Mouse (Mus musculus): ENCODE measurements around the gene Rspo1. TPM values are rescaled to one million over a fixed set of nuclear protein-coding genes. Genes with fewer than 3 reads are reported as not detected.
"Not testable (repeated sequence)": the region's sequence is repeated elsewhere in the genome, so short reads cannot be mapped to it uniquely, and the experiment has no call there.

The Rspo1 gene
- total RNA-seq (2021), result 1 to 10 TPM; 8.2 to 8.3 TPM
- long read RNA-seq, transcript Rspo1-201 (6 exons, 1,834 nt), result major isoform, 16 of 17 reads
- long read RNA-seq, partial matches to known transcripts, result 0 of 17 reads
- long read RNA-seq, other reads (novel, unspliced or antisense), result 1 of 17 reads

DNA sequence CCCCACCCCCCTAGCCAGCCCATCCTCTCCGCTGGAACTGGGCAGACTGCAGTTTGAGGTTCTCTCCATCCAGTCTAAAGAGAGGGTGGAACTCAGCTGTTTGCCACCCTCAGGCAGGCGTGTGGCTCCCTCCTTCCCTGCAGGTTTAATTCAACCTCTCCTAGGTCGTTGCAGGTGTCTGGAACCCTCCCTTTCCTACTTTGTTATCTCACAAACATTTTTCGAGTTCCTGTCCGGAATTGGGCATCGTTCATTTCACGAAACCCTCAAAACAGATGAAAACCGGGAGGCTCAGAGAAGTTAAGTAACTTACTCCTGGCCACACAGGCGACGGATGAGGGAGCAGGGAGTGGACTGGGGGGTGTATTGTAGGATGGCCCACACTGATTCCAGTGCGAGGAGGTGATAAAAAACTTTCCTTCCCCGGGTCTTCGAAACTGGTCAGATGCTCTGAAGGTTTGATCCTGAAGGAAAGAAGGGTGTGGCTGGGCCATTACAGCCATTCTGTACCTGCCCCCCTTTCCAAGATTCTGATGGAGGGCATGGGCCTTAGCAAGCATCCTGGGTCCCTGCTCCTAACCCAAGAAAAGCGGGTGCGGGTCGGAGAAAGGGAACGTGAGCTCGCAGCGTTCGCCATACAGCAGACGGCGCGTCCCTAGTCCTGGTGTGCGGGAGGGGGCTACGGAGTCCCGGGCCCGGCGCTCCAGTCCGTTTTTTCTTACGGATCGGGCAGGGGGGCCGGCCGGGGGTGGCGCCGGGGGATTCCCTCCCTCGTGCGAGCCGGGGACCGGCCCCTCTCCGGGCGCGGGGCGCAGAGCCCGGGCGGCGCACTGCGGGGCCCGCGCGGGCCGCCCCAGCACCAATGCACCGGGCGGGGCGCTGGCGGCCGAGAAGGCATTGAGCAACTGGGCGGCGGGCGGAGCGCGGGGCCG is at the start of gene Rspo1:
Gene Rspo1, plus strand, starts transcription at position 760 of the 932 bp plus-strand sequence.
- no peak for DNase-seq (ENCODE audit: low spot score in 2 of 2)

DNA sequence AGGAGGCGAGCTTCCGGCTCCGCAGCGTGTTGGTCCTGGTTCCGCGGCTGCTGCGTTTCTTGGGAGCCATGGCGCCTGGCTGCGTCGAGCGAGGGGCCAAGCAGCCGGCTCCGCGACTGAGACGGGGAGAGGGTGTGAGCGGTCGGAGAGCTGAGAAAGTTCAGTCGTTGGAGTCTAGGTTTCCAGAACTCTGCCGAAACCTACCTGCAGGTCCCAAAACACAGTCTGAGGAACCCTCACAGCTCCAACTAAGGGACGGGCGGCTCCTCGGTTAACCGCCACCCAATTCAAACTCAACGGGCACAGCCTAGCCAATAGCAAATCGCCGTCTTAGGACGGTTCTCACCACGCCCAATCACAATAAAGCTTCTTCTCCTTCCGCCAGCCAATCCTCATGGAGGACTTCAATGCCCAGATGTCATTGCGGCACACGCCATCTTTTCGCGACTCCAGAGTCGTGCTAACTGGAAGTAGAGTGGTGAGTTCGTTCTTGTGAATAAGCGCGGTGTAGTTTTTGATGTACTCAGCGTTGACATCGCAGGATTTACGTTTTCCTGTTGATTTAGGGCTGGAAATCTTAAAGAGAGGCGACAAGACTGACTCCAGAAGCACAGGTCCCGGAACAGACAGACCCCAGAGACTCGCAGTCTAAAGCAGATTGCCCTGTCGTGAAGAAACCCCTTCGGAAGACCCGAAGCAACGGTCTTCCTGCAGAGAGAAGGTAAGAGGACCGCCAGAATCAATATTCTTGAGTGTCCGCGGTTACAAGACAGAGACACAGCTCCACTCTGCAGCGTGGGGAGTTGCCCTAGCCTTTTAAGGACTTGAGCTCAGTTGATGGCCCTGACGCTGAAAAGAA is 49.4 kb upstream of the Rspo1 start, which contains the start of gene 9930104L06Rik:
Gene 9930104L06Rik, plus strand, starts transcription at position 436 of the 859 bp plus-strand sequence.
- DNase-seq (ENCODE audit: low spot score in 2 of 2), result peak; percentile 94 to 98

DNA sequence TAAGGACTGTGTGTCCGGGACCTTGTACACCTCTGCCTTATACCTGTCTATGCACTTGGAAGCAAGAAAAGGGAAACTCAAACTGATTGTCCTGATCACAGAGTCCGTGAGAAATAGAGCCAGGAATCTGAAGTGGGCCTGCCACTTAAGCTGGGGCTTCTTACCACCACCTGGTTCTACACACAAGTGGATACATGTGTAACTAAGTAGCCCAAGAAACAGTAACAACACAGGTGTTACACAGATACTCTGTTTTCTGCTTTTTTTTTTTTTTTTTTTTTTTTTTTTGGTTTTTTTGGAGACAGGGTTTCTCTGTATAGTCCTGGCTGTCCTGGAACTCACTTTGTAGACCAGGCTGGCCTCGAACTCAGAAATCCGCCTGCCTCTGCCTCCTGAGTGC is 47.0 kb upstream of the Rspo1 start, which contains the start of gene Cdca8:
Gene Cdca8, minus strand, starts transcription at position 101 of the 400 bp plus-strand sequence.
- not testable (repeated sequence) for DNase-seq (ENCODE audit: low spot score in 2 of 2)

DNA sequence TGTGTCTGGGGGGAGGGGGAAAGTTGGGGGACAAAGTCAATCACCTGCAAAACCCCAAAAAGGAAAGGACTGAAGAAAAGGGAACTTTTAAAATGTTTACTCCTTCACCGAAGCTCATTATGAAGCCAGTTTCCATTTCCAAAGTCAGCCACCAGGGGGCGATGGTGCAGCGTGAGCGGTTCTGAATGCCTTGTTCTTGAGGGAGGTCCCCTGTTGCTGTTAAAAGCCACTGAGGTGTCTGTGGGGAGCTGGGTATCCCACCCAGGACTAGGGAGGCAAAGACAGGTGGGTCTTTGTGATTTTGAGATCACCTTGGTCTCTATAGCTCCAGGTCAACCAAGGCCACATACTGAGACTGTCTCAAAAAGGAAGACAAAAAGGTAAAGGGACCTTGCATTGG is 43.2 kb upstream of the Rspo1 start:
- peak; percentile 56 to 88 for DNase-seq (ENCODE audit: low spot score in 2 of 2)

DNA sequence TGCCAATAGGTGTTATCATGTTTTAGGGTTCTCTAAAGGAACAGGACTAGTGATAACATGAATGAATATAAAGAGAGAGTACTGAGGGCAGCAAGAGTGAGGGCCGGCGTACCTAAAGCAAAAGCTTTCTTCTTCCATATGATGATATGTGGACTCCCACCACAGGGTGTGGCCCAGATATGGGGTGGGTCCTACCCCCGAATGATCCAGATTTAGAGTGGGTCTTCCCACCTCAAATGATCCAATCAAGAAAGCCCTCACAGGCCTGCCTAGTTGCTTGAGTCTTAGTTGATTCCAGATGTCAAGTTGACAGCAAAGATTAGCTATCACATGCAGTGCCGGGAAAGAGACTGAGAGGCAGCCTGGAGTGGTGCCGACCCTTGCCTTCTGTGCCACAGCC is 42.4 kb upstream of the Rspo1 start:
- DNase-seq (ENCODE audit: low spot score in 2 of 2), result no peak

DNA sequence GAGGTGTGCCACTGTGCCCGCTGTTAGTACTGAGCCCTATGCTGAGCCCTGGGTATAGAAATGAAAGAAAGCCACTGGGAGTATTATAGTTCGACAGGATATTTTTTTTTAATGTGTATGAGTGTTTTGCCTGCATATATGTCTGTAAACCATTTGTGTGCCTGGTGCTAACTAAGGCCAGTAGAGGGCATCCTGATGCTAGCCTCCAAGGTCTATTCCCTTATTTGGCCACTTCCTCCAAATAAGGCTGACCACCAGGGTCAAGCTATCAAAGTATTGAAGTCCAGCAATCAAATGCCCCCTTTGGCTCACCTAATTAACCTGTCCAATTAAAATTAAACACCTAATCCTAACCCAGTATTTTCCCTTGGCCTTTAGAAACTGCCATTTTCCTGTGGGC is 41.3 kb upstream of the Rspo1 start:
- DNase-seq (ENCODE audit: low spot score in 2 of 2), result no peak

DNA sequence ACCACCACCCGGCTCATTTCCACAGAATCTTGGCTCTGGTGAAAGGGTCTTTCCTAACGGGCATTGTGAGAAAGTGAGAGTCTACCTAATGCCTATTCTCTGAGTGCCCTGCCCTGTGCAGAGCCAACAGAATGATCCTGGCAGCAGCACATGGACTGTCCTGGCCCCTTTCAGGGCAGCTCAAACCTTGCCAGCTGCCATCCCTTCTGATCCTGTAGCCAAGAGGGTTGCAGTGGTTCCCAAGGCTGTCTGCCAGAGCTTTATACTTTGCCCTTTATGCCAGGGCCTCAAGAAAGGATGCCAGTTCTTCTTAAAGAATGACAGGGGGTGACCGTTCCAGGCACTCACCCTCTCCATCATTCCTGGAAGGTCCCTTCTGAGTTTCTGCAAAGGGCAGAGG is 36.7 kb upstream of the Rspo1 start:
- no peak for DNase-seq (ENCODE audit: low spot score in 2 of 2)

DNA sequence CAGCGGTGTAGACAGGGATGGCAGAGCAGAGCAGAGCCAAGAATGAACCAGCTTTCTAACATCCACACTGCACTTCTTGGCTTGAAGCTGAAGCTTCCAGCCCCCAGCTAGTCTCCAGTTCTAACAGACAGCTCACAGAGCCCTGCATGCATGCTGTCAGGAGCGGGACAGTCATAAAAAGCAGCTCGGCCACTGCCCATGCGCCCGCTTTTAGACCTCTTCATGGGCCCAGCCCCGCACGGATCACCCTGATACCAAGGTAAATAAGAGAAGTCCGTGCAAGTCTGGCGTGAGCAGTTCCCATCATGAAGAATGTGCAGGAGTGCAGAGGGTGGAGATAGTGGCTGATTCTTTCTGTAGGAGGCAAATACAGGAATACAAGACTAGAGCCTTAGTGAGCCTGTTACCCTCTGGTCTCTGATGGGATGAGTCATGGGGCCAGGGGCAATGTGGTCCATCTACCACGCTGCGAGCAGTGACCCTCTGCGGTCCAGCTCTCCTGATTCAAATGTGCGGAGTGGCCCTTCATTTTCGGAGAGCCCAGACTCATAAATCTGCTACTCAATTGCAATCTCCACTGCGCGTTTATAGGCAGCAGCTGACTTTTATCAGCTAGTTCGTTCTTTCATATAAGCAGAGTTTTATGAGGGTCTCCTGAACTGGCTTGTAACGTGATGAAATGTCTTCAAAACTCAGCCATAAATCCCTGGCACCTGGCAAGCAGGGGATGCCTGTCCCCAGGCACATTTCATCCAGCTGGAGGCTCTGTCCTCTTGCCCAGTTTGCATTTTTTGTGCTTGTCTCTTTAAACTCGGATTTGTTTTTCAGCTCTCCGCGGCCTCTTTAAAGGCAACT is 35.8 kb upstream of the Rspo1 start:
- DNase-seq (ENCODE audit: low spot score in 2 of 2), result no peak

DNA sequence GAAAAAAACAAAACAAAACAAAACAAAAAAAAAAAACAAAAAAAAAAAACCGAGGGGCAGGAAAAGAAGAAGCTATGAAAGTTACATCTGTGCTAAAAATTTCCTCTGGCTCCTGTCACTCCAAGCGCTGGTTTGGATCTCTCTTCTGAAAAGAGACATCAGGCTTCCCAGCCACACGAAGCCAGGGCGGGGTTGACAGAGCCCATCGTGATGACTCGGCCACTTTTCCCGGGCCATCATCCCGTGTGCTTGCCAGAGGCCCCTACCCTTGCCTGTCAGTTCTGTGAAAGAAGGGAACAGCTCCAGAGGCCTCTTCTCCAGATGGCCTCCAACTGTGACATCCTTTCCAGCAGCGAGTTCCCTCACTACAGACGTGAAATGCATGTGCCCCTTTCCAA is 35.2 kb upstream of the Rspo1 start:
- no peak for DNase-seq (ENCODE audit: low spot score in 2 of 2)

DNA sequence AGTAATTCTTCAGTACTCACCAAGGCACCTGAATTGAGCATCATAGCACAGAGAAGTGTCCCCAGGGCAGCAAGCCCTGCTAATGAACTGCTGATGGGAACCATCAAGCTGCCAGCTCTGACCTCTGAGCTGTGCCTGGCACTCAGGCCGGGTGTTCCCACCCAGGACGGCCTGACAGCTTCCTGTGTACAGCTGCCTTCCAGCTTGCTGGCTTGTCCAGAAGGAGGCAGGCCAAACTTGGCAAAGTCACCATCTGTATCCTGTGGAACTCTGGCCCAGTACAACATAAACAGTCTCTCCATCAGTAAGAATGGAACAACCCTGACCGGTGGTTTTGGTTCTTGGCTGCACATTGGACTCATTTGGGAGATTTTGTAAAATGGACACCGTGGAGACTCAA is 32.7 kb upstream of the Rspo1 start:
- DNase-seq (ENCODE audit: low spot score in 2 of 2), result no peak

DNA sequence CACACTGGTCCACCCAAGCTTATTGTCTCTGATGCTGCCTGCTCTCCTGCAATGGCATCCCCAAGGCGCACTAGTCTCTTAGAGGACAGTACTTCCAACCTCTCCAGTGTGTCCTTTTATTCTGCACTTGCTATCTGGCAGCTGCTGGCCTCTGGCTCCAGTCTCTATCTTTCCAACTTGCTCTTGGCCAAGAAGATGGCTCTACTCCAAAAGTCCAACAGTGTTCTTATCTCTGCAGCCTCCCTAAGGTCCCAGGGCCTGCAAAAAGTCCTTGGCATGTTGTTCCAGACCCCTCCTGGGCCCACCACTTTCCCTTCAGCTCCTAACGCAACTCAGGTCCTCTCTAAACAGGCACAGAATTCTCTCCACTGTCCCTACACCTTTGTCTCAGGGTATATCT is 28.9 kb upstream of the Rspo1 start:
- no peak for DNase-seq (ENCODE audit: low spot score in 2 of 2)

DNA sequence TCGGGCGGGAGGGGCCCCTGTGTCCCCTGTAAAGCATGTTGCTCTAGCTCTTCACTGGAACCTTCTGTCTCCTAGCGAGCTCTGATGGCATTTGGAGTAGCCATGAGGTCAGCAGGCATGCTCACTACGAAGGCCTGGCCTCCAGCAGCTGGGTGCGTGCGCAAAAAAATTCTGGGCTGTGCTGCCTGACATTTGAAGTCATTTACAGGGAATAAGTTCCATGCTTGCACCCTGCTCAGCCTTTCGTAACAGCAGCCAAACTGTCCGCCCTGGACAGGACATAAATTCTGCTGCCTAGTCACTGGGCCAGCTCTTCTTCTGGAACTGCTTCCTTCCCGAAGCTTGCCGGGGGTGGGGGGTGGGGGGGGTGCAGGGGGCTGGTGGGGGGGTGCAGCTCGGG is 27.2 kb upstream of the Rspo1 start:
- DNase-seq (ENCODE audit: low spot score in 2 of 2), result no peak

DNA sequence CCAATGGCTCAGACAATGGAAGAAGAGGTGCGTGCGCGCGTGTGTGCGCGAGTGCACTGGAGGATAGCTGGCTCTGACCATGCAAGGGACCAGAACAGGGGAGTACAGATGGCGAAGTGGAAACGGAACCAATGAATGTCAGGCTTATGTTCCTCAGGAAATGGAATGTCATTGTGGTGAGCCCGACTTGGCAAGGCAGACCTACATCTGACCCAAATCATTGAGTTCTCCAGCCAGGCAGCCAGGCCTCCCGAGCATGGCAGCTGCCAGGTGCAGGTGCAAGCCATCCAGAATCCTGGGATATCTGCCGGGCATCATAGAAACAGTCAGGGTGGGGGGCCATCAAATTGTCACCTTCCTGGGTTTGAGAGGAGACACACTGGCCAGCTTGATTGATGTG is 25.3 kb upstream of the Rspo1 start:
- DNase-seq (ENCODE audit: low spot score in 2 of 2), result no peak

DNA sequence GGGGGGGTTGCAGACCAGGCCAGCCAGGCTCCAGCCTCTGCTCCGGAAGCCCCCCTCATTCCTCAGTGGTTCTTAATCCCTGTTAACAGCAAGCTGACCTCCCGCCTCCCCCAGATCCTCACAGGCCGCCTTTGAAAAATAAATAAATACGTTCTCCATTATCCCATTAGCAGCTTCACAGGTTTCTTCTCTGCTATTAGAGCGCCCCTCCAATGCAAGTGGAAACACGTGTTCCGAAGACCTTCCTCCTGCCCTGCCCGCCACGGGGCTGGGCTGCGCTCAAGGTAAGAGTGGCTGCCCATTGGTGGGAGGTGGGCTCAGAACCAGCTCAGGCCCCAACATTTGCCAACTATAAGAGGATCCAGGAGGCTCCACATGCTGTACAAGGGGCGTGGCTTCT is 23.7 kb upstream of the Rspo1 start:
- no peak for DNase-seq (ENCODE audit: low spot score in 2 of 2)

DNA sequence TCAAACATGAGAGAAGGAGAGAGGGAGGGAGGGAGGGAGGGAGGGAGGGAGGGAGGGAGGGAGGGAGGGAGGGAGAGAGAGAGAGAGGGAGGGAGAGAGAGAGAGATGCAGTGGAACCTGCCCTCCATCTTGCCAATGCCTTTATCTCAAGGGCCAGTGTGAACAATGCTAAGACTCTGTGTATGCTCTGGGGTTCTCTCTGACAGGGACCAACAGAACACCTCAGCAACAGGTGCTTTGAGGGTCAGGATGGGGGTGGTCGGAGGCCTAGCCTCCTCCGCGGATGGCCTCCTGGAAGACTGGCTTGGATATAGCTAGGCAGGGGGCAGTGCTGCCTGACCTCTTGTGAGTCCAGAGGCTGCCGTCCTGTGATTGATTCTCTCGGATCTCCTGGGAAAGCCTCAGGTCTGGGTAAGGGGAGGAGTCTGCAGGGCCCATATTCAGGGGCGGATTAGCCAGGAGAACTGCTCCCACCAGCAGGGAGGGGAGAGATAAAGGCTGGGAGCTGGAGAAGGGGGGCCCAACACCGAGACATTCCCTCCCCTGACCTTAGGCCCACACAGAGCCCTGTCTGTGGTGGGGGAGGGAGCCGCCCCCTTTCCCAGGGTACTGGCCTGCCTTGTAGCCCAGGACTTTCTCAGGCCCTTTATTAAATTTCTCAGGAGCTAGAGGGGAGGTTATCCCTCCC is 21.2 kb upstream of the Rspo1 start:
- DNase-seq (ENCODE audit: low spot score in 2 of 2), result no peak

DNA sequence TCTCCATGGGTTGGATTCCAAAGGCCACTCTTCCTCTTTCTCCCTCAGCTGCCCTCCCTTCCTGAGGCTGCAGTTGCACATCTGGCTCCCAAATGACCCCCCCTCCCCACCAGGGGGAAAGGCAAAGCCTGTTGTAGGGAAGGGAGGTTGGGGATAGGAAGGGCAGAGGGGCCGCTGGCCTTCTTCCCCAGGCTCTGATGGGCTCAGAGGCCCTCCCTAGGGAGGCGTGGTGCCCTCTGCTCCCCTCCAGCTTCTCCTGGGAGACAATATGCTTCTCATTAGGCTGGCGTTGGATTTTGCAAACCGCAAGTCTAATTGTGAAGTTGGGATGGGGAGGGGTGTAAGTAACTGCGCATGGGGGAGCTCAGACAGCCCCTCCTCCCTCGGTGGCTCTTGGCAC is 17.5 kb upstream of the Rspo1 start:
- DNase-seq (ENCODE audit: low spot score in 2 of 2), result no peak

DNA sequence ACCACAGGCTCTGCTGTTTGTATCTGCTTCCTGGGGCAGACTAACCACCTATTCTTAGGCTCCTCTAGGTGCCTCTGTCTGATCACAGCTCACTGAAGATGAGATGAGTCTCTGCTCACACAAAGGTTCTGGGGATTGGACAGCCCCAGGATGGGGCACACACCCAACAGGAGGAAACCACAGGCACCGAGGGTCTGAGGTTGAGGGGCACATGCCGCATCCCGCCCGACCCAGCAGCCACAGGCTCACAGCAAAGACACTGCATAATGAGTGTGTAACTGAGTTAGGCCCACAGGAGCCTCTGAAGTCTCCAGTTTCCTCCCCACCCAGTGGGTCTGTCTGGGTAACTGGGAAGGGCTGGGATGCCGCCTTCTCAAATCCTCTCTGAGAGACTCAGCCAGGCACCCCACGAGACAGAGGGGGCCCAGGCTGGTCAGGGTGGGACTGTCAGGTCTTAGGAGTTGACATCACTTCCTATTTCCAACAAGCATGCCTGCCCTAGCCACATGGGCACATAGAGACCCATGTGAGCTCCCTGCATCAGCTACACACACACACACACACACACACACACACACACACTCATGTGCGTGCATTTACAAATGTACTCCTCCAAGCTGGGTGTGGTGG is 16.9 kb upstream of the Rspo1 start:
- DNase-seq (ENCODE audit: low spot score in 2 of 2), result no peak

DNA sequence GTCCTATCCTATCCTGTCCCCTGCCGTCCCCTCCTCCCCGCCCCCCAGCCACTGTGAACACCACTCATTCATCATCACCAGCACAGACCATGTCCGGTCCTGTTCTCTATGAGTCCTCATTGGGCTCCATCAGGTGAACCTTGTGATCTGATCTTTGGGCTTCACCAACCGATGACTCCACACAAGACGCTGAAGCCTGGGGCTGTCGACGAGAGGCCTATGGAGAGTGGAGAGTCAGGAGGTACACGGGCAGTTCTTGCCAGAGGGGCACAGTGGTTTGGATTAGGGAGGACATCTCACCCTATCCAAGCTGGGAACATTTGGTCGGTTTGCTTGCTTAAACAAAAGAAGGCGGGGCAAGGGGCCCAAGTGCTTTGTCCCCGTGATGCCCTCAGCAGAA is 16.0 kb upstream of the Rspo1 start:
- DNase-seq (ENCODE audit: low spot score in 2 of 2), result no peak

DNA sequence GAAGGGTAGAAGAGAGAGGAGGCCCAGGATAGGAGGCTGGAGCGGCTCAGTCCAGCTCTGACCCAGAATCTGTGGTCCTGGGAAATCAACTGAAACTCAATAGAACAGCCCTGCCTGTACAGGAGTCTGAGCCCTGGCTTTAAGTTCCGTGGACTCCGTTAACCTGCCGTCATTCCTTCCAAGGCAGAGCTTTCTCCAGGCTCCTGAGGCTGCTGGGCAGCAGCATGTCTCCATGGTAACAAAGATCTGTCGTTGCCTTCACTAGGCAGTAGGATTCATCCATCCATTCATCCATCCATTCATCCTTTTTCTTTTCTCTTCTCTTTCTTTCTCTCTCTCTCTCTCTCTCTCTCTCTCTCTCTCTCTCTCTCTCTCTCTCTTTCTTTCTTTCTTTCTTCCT is 15.6 kb upstream of the Rspo1 start:
- DNase-seq (ENCODE audit: low spot score in 2 of 2), result no peak

DNA sequence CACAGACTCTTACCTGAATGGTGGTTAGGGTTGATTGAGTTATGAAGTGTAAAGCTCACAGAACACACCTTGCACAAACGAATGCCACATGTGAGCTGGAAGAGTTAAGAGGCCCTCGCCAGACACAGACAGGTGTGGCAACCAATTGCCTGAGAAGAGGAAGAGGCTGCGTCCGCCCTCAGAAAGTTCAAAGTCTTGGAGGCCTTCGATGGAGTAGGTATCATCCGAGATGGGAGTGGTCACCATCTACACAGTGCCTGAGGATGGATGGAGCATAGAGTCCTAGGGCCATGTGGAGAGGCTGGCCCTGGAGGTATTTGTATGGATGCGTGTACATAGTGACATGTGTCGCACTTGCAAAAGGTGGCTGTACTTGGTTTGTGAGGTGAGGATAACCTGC is 15.1 kb upstream of the Rspo1 start:
- no peak for DNase-seq (ENCODE audit: low spot score in 2 of 2)

Data from layer of hippocampus, adult 18-20 months (tissue).